ENCODE assay signal across 8 mouse cellular contexts in the genomic region with DNA sequence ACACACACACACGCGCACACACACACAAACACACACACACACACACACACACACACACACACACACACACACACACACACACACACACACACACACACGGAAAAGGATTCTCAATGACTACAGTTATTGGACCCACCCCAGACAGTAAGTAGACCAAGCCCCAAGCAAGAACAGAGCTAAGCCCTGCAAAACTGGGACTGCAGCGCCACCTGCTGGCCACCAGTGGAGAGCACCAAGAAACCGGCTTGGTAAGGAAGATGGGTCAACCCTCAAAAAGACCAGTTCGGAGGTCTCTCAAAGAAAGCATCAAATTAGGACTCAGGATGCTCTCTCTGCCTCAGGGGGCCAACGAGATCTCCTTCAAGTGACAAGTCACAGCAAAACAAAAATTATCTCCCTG. TPM values are rescaled to one million over a fixed set of nuclear protein-coding genes. Genes with fewer than 3 reads are reported as not detected.
DNase-seq lines count a peak whose midpoint lies in the region; ATAC-seq lines count a peak whose summit lies in the region.
"Had no signal": no experiment of that assay in that cellular context is flagged by ENCODE, and none has a peak within 500 bp of the region (broad histone marks: within the 10 kb centered on the region; RNA-seq: fewer than 3 reads in every experiment).

No protein-coding gene starts in this region.

- H3K9me3 ChIP-seq in embryonic facial prominence, embryonic 14.5 days (ENCODE audit: control insufficient read depth, low read length), result no peaks in the 10 kb centered on the region
- H3K9me3 ChIP-seq in midbrain, embryonic 11.5 days (ENCODE audit: control insufficient read depth, low read length), result no peaks in the 10 kb centered on the region
- H3K9me3 ChIP-seq: midbrain, embryonic 12.5 days had no signal

- H3K9ac ChIP-seq in embryonic facial prominence, embryonic 14.5 days (ENCODE audit: low read depth, low read length), result no peak overlapping the region
- H3K9ac ChIP-seq in midbrain, embryonic 11.5 days (ENCODE audit: low read length), result no peak overlapping the region
- H3K9ac ChIP-seq: midbrain, embryonic 12.5 days had no signal

- H3K27me3 ChIP-seq in embryonic facial prominence, embryonic 14.5 days (replicated peaks; ENCODE audit: control insufficient read depth, insufficient read depth, low read length), result no peaks in the 10 kb centered on the region
- H3K27me3 ChIP-seq in midbrain, embryonic 11.5 days (ENCODE audit: control insufficient read depth, insufficient read depth, low read length), result no peaks in the 10 kb centered on the region

- no peaks in the 10 kb centered on the region for H3K4me1 ChIP-seq in embryonic facial prominence, embryonic 14.5 days (ENCODE audit: control insufficient read depth, insufficient read depth, low read length)
- no peaks in the 10 kb centered on the region for H3K4me1 ChIP-seq in midbrain, embryonic 11.5 days (ENCODE audit: control insufficient read depth, insufficient read depth, low read length)

- 20% methylated on average over 7 of the region's 7 CpGs for WGBS in embryonic facial prominence, embryonic 14.5 days
- 32% methylated on average over 7 of the region's 7 CpGs for WGBS in midbrain, embryonic 11.5 days

- no peak overlapping the region for H3K4me2 ChIP-seq in embryonic facial prominence, embryonic 14.5 days (ENCODE audit: low read depth, low read length)
- H3K4me2 ChIP-seq in midbrain, embryonic 11.5 days, result no peak overlapping the region
- H3K4me2 ChIP-seq: midbrain, embryonic 12.5 days had no signal

- peak; percentile 33 for DNase-seq in MEL-GATA-1-ER (ENCODE audit: extremely low read depth, low read depth)
- DNase-seq in adrenal gland, postnatal 36 days, result peak; percentile 72 to 78
- peak; percentile 71 for DNase-seq in embryonic facial prominence, embryonic 14.5 days (ENCODE audit: low spot score)
- peak; percentile 57 to 62 for DNase-seq in heart, postnatal 14 days
- DNase-seq in left cerebral cortex, adult 18-20 months (ENCODE audit: low spot score in 2 of 2), result peak; percentile 66 to 78
- DNase-seq in midbrain, embryonic 11.5 days (ENCODE audit: low spot score, missing footprints), result peak; percentile 97
- DNase-seq in skeletal muscle tissue, adult 2 months (ENCODE audit: low read depth, low spot score), result peak; percentile 6

- H3K4me3 ChIP-seq in embryonic facial prominence, embryonic 14.5 days (ENCODE audit: low read depth, low read length), result no peak overlapping the region
- no peak overlapping the region for H3K4me3 ChIP-seq in midbrain, embryonic 11.5 days (ENCODE audit: low read depth, low read length)
- H3K4me3 ChIP-seq: midbrain, embryonic 12.5 days had no signal

- intact Hi-C loops in heart, postnatal 14 days (cut with DNase I), result no loop called here

- no peak overlapping the region for H3K27ac ChIP-seq in embryonic facial prominence, embryonic 14.5 days (replicated peaks; ENCODE audit: low read depth, low read length)
- H3K27ac ChIP-seq in midbrain, embryonic 11.5 days (ENCODE audit: low read depth, low read length), result no peak overlapping the region
- H3K27ac ChIP-seq: midbrain, embryonic 12.5 days had no signal

- H3K36me3 ChIP-seq in embryonic facial prominence, embryonic 14.5 days (ENCODE audit: control insufficient read depth, insufficient read depth, low read length), result no peaks in the 10 kb centered on the region
- H3K36me3 ChIP-seq in midbrain, embryonic 11.5 days (ENCODE audit: control insufficient read depth, insufficient read depth, low read length), result no peaks in the 10 kb centered on the region
- H3K36me3 ChIP-seq: midbrain, embryonic 12.5 days had no signal

- 0 out of 2 replicates have a peak, but pooled peaks have one; percentile 41 for ATAC-seq in embryonic facial prominence, embryonic 14.5 days (ENCODE audit: low read depth)
- ATAC-seq in midbrain, embryonic 11.5 days (ENCODE audit: low FRiP score), result peak; percentile 44; the same call in 1 of the 2 replicates

RNA-seq across cellular contexts. Expression of gene Csf3r, which starts 34.2 kb away (rescaled TPM):
- total RNA-seq in adrenal gland, postnatal 36 days (2021), result 1 to 10 TPM; 1.1 to 2.2 TPM
- polyA plus RNA-seq in embryonic facial prominence, embryonic 14.5 days (2014; fragmentation: Nextera tagmentation; extraction: Ambion mirVana), result 0.51 and 0.85 TPM in 2 replicates
- total RNA-seq in heart, postnatal 14 days (2021), result 1 to 10 TPM in 1 of 2 experiments, under 1 TPM in 1; 0.67 to 2.1 TPM
- total RNA-seq in left cerebral cortex, adult 18-20 months (2021), result 1 to 10 TPM; 4.2 to 5.3 TPM
- polyA plus RNA-seq in midbrain, embryonic 11.5 days (2014; fragmentation: Nextera tagmentation; extraction: Ambion mirVana), result 0.26 and 0.59 TPM in 2 replicates

RNA-seq across cellular contexts. Expression of gene Mrps15, which starts 56.6 kb away (rescaled TPM):
- 10 to 100 TPM; 76.6 to 90.3 TPM for total RNA-seq in adrenal gland, postnatal 36 days (2021)
- 128 and 133 TPM in 2 replicates for polyA plus RNA-seq in embryonic facial prominence, embryonic 14.5 days (2014; fragmentation: Nextera tagmentation; extraction: Ambion mirVana)
- total RNA-seq in heart, postnatal 14 days (2021), result 10 to 100 TPM; 65.6 to 66.3 TPM
- 10 to 100 TPM; 43.7 to 52.4 TPM for total RNA-seq in left cerebral cortex, adult 18-20 months (2021)
- polyA plus RNA-seq in midbrain, embryonic 11.5 days (2014; fragmentation: Nextera tagmentation; extraction: Ambion mirVana), result 140 and 155 TPM in 2 replicates

Comparison
In these comparisons a context has a peak if more than half of its experiments do, and no peak if none do; other contexts are left out.
1. DNase-seq: peak in every context shown above with its lines; median percentile 97 in midbrain, embryonic 11.5 days; 75 in adrenal gland, postnatal 36 days; 72 in left cerebral cortex, adult 18-20 months; 71 in embryonic facial prominence, embryonic 14.5 days; 60 in heart, postnatal 14 days; 33 in MEL-GATA-1-ER; 6 in skeletal muscle tissue, adult 2 months.